8 mouse cellular contexts compared by ENCODE assay signal in the genomic region with DNA sequence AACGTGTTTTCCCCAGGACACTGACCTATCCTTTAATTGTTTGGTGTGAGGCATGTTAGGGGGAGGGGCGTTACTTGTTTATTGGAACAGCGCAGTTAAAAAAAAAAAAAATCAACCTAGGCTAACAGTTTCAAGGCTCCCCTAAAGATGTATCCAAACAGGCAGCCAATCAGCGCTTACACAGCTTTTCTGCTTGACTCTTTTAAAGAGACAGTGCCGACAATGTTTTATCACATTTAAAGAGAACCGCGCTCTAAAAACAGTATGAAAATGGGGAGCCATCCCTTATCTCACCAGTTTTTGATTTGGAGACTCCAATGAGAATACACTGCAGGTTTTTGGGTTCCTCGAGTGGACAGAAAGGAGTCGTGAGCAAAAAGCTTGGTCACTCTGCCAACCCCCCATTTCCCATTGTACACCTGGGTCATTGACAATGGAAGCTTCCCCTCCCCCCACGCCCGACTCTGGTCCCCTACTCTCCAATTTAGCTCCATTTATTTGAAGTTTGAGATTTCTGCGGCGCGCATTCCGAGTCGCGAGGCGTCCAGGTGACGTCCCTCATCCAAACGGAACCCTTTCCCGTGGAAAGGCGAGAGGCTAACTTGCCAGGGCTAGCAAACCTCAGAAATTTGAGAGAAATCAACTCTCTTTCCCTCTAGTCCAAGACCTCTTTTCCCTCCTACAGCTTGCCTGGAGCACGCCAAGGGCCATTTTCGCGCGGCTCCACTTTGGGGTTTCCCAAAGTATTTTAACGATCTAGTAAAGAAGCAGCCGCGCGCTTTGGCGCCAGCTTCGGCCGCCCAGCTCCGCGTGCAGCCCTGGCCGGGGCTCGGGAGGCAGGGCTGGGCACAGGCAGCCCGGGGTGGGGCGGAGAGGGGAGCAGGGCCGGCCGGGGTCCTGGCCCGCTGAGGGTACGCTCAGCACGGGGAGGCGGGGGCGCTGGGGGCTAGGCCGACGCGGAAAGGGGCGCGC. TPM values are rescaled to one million over a fixed set of nuclear protein-coding genes. Genes with fewer than 3 reads are reported as not detected.
DNase-seq lines count a peak whose midpoint lies in the region; ATAC-seq lines count a peak whose summit lies in the region.

A gene (plus strand): TSS at position 501 of the 972 bp plus-strand sequence.

- no peaks in the 10 kb centered on the region for H3K9me3 ChIP-seq in limb, embryonic 11.5 days (ENCODE audit: control insufficient read depth, low read length)
- no peaks in the 10 kb centered on the region for H3K9me3 ChIP-seq in midbrain, embryonic 13.5 days

- H3K4me2 ChIP-seq in limb, embryonic 11.5 days (ENCODE audit: low read depth, severe bottlenecking), result peak within 1 kb of the TSS; percentile 96
- H3K4me2 ChIP-seq in midbrain, embryonic 13.5 days (replicated peaks), result peak within 1 kb of the TSS; percentile 86

- H3K4me3 ChIP-seq in limb, embryonic 11.5 days (ENCODE audit: low read depth, low read length), result peak within 1 kb of the TSS; percentile 100
- peak within 1 kb of the TSS; percentile 100 for H3K4me3 ChIP-seq in midbrain, embryonic 13.5 days (replicated peaks)

- no peaks in the 10 kb centered on the region for H3K27me3 ChIP-seq in limb, embryonic 11.5 days (ENCODE audit: control insufficient read depth, insufficient read depth, low read length)
- no peaks in the 10 kb centered on the region for H3K27me3 ChIP-seq in midbrain, embryonic 13.5 days

- peak within 1 kb of the TSS; percentile 100 for H3K27ac ChIP-seq in limb, embryonic 11.5 days (replicated peaks; ENCODE audit: low read depth, low read length)
- H3K27ac ChIP-seq in midbrain, embryonic 13.5 days, result peak within 1 kb of the TSS; percentile 100

- H3K36me3 ChIP-seq in limb, embryonic 11.5 days (ENCODE audit: control insufficient read depth, insufficient read depth, low read length), result peaks cover 6% of the 10 kb centered on the region; the same call in 1 of the 2 replicates
- H3K36me3 ChIP-seq in midbrain, embryonic 13.5 days, result peaks cover 20% of the 10 kb centered on the region

- DNase-seq in layer of hippocampus, adult 11-12 months (ENCODE audit: low spot score), result peak; percentile 81
- DNase-seq in layer of hippocampus, adult 9-10 months (ENCODE audit: low spot score), result no peak
- peak; percentile 88 for DNase-seq in embryo, embryonic 9.5 days (ENCODE audit: extremely low spot score)
- DNase-seq in heart, adult 11 months, result peak; percentile 99
- DNase-seq in kidney, adult 11 months, result peak; percentile 87
- peak; percentile 85 for DNase-seq in limb, embryonic 11.5 days (ENCODE audit: low spot score)
- DNase-seq in spleen, adult 12 weeks (ENCODE audit: low spot score), result peak; percentile 51

- H3K4me1 ChIP-seq in limb, embryonic 11.5 days (ENCODE audit: control insufficient read depth, insufficient read depth, low read length), result peaks cover 50% of the 10 kb centered on the region
- H3K4me1 ChIP-seq in midbrain, embryonic 13.5 days (replicated peaks), result peaks cover 52% of the 10 kb centered on the region

- H3K9ac ChIP-seq in limb, embryonic 11.5 days (ENCODE audit: low read length), result peak within 1 kb of the TSS; percentile 100
- peak within 1 kb of the TSS; percentile 100 for H3K9ac ChIP-seq in midbrain, embryonic 13.5 days (replicated peaks)

- ATAC-seq in limb, embryonic 11.5 days (ENCODE audit: insufficient number of reproducible peaks, low FRiP score, low TSS enrichment, low read depth), result peak; percentile 37
- ATAC-seq in midbrain, embryonic 13.5 days, result peak; percentile 76

- WGBS in limb, embryonic 11.5 days, result under 1% methylated on average over 38 of the region's 51 CpGs
- WGBS in midbrain, embryonic 13.5 days, result under 1% methylated on average over 44 of the region's 51 CpGs

RNA-seq across cellular contexts. Expression of the gene that starts here (rescaled TPM):
- 179 and 186 TPM in 2 replicates for polyA plus RNA-seq in limb, embryonic 11.5 days (2014; fragmentation: Nextera tagmentation; extraction: Ambion mirVana)
- 192 and 229 TPM in 2 replicates for polyA plus RNA-seq in midbrain, embryonic 13.5 days (2015; fragmentation: Nextera tagmentation; extraction: Ambion mirVana)
